Mouse (Mus musculus) urinary bladder, adult 18-20 months (tissue): ENCODE data around the gene Rgma.

Experiments
- DNase-seq, 2 experiments: peaks; one replicate each; pipeline ENCODE4 v3.0.0; 2022; ENCODE audit warnings: low spot score in 2 of 2, mixed read lengths in 2 of 2

The Rgma gene

DNA sequence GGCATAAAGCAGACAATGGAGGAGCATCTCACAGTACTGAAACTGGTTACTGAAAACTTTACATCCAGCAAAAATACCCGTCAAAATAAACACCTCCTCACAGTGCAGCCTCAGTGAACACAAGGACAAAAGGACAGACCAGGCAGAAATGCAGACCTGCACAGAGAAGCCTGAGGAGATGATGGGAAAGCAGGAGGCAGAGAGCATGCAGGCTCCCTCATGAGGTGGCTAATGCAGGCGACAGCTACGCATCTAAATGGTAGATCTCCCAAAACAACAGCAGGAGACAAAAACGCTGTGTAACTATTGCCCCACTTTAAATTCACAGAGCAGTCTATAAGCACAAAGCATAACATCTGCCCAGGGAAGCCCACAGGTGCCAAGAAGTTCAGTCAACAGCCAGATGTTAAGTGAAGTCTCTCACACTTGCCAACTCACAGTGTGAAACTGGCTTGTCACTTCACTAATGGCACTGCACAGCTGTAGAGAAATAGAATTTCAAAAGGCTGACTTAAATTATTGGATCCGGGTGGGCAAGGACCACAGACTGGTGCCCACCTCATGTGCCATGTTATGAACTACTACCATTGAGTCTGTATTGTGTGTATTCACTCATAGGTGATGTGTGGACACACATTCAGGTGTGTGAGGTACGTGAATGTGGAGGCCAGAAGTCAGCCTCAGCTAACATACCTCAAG, 58.5 kb downstream of the Rgma start:
- no peak for DNase-seq

DNA sequence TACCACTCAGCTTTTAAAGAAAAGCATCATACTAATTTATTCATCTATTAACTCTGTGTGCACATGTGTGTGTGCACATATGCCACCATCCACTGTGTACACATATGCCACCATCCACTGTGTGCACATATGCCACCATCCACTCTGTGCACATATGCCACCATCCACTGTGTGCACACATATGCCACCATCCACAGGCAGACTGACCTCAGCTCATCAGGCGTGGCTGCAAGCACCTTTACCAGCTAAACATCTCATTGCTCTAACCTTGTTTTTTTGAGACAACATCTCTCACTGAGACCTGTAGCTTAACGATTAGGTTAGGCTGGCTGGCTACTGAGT, 59.0 kb downstream of the Rgma start:
- no peak for DNase-seq

DNA sequence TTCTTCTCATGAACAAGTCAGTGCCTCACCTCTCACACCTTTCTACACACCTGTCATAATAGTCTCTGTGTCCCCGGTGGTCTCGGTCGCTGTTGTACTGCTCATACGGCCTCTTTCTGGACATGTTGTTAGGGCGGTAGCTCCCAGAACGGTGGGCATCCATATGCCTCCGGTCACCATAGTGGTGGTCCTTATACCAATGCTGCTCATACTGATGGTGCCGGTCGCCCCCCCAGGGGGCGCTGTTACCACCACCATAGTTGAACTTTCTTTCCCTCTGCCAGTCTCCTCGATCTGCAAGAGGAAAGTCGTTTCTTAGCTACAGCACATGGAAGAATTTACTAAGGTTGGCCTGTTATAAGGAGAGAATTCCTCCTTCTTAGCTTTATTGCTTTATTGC, 60.4 kb downstream of the Rgma start:
- DNase-seq: no peak

DNA sequence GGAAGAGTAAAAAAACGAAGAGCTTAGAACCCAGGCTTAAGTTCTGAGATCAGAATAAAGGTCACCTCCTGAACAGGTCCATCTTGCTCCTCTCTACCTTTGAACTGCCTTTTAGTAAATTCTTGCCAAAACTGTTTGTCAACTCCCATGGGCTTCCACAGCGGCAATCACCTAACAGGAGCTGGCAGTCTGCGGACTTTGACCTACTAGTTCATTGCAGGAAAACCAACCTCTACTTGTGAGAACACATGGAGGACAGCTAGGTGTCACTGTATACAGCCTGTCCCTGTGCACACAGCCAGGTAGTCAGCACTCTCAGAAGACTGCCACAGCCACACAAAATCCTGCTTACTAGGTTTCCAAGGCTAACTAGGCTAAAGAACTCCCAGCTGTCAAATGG, 66.5 kb downstream of the Rgma start:
- no peak for DNase-seq

DNA sequence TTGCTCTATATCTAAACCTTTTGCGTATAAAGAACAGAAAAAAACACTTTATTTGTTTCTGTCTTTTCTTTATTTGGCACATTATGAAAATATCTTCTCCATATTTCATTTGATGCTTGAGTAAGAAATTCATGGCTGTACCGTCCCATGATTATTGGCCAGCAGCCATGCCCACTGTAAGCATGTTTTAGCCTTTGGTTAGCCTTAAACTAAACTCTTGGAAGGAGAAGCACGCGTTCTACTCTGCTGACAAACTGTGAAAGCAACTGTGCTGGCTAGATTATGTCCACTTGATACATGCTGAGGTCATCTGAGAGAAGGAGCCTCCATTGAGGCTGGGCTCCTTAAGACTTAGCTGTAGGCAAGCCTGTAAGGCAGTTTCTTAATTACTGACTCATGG, 66.9 kb downstream of the Rgma start:
- DNase-seq: no peak

DNA sequence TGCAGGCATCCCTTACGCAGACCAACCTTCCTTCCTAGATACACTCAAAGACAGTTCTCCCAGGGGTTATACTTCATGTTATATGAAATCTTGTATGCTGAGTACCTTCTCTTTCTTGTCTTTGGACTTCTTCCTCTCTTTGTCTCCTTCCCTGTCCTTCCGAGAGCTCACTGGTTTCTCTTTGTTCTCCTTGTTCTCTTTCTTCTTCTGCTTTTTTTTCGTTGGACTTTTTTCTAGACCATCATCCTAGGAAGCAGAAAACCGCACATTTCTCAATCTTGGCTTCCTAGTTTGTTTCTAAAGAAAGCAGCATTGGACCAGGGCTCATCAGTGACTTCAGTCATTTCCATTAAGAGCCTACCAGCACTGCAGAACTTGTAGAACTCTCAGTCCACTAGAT, 76.3 kb downstream of the Rgma start:
- DNase-seq: no peak

DNA sequence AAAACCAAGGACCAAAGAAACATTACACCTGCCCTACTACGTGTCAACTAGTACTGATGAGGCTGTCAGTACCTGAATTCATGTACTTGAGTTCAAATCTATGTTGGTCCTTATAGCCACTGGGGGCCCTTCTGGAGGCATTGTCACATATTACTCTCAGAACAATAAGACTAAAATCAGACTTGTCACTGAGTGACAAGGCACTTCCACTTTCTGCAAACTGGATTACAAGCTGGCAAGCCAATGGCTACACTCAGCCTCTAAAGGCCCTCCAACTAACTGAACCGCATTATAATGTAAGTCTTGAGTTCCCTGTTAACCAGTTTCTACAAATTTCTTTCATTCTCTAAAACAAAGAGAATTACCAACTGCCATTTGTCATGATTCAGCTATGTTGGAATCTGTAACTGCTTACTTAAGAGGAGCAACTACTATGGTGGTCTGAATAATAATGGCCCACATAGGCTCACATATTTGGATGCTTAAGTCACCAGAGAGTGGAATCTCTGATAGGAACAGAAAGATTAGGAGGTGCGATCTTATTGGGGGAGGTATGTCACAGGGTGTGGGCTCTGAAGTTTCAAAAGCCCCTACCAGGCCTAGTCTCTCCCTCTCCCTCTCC, 77.0 kb downstream of the Rgma start:
- no peak for DNase-seq

DNA sequence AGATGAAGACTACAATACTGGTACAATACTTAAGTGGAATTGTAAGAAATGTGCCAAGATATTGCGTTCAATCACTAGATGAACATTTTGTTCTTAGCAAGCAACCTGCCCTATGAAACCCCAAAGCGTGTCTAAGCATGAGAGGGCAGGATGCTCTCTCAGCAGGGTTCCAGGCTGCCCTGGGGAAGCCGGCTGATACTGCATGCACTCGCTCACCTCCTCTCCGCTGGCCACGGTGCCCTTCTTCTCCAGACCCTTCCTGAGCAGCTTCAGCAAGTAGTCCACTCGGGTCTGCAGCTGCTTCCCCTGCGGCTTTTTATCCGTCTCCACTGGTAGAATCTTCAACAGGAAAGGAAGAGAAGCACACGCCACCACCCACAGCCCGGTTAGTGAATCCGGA, 78.8 kb downstream of the Rgma start:
- no peak for DNase-seq

DNA sequence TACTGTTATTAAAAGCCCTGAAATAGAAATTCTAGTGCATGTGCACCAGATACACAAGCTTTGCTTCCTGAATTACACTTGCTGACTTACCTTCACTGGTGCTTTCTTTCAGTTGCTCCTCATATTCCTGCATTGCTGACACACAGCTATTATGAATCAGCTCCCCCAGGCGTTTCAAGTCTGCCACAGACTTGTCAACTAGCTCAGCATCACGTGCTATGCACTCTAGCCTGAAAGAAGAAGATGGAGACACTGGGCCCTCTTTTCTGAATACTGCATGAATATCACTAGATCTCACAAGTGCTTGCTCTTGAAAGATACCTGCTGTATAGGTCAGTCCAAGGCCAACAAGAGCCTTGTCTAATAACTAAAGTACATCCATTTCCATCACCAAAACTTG, 88.2 kb downstream of the Rgma start:
- no peak for DNase-seq

DNA sequence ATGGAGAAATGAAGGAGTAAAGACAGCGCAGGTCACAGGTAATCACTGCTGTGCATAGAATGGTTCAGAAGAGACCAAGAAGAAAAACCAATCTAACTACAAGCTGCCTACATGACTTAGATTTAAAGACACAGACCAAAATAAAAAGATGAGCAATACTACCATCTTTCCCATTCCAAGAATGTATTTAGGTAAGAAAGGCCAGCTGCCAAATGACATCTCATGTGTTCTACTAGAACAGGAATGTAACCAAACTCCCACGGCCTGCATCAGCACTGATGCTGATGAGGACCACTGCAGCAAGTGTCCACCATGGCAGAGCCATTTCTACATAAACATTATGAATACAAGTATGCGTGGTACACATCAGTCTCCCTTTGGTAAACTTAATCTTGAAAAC, 92.4 kb downstream of the Rgma start:
- no peak for DNase-seq
